17 mouse cellular contexts compared by ENCODE assay signal in genomic region chr5:77156938-77157337, GRCm38 (mm10). TPM values are rescaled to one million over a fixed set of nuclear protein-coding genes. Genes with fewer than 3 reads are reported as not detected.
DNase-seq lines count a peak whose midpoint lies in the region; ATAC-seq and TF ChIP-seq lines count a peak whose summit lies in the region.
"Had no signal": no experiment of that assay in that cellular context is flagged by ENCODE, and none has a peak within 500 bp of the region (broad histone marks: within the 10 kb centered on the region; RNA-seq: fewer than 3 reads in every experiment).

No protein-coding gene starts in this region.

- no peak overlapping the region for H3K9ac ChIP-seq in hindbrain, embryonic 16.5 days (ENCODE audit: low read depth, low read length)
- H3K9ac ChIP-seq in midbrain, postnatal 0 days (replicated peaks; ENCODE audit: low read length, poor library complexity, severe bottlenecking): no peak overlapping the region
- no peak overlapping the region for H3K9ac ChIP-seq in midbrain, embryonic 15.5 days
- H3K9ac ChIP-seq in embryonic facial prominence, embryonic 14.5 days (ENCODE audit: low read depth, low read length): no peak overlapping the region
- H3K9ac ChIP-seq in stomach, embryonic 16.5 days (ENCODE audit: low read length): no peak overlapping the region
- H3K9ac ChIP-seq: liver, embryonic 13.5 days; midbrain, embryonic 13.5 days had no signal

- H3K4me1 ChIP-seq in hindbrain, embryonic 16.5 days (ENCODE audit: control insufficient read depth, insufficient read depth, low read depth, low read length): no peaks in the 10 kb centered on the region
- peaks cover 5% of the 10 kb centered on the region; the same call in 1 of the 2 replicates for H3K4me1 ChIP-seq in hindbrain, embryonic 10.5 days (replicated peaks)
- no peaks in the 10 kb centered on the region for H3K4me1 ChIP-seq in midbrain, postnatal 0 days (ENCODE audit: insufficient read depth, low read length)
- no peaks in the 10 kb centered on the region for H3K4me1 ChIP-seq in midbrain, embryonic 15.5 days
- H3K4me1 ChIP-seq in embryonic facial prominence, embryonic 14.5 days (ENCODE audit: control insufficient read depth, insufficient read depth, low read length): peaks cover 7% of the 10 kb centered on the region; the same call in 1 of the 2 replicates
- H3K4me1 ChIP-seq in stomach, embryonic 16.5 days (ENCODE audit: control insufficient read depth, insufficient read depth, low read length): no peaks in the 10 kb centered on the region; the same call in 1 of the 2 replicates
- H3K4me1 ChIP-seq: liver, embryonic 13.5 days; midbrain, embryonic 13.5 days had no signal

- H3K4me3 ChIP-seq in hindbrain, embryonic 16.5 days (ENCODE audit: low read length): no peak overlapping the region
- H3K4me3 ChIP-seq in hindbrain, embryonic 10.5 days: no peak overlapping the region
- H3K4me3 ChIP-seq in midbrain, postnatal 0 days (ENCODE audit: low read depth, low read length): no peak overlapping the region
- H3K4me3 ChIP-seq in midbrain, embryonic 15.5 days: no peak overlapping the region
- no peak overlapping the region for H3K4me3 ChIP-seq in embryonic facial prominence, embryonic 14.5 days (ENCODE audit: low read depth, low read length)
- no peak overlapping the region for H3K4me3 ChIP-seq in stomach, embryonic 16.5 days (replicated peaks; ENCODE audit: low read length)
- H3K4me3 ChIP-seq: left cerebral cortex, adult 2 months; liver, embryonic 13.5 days; midbrain, embryonic 13.5 days had no signal

- no peak overlapping the region for H3K27ac ChIP-seq in hindbrain, embryonic 16.5 days (ENCODE audit: low read depth, low read length)
- no peak overlapping the region for H3K27ac ChIP-seq in hindbrain, embryonic 10.5 days
- no peak overlapping the region for H3K27ac ChIP-seq in midbrain, postnatal 0 days (ENCODE audit: low read depth, low read length)
- no peak overlapping the region for H3K27ac ChIP-seq in midbrain, embryonic 15.5 days
- H3K27ac ChIP-seq in embryonic facial prominence, embryonic 14.5 days (replicated peaks; ENCODE audit: low read depth, low read length): no peak overlapping the region
- H3K27ac ChIP-seq in stomach, embryonic 16.5 days (ENCODE audit: low read length): peak overlapping the region; percentile 49; the same call in 1 of the 2 replicates
- H3K27ac ChIP-seq: left cerebral cortex, adult 2 months; liver, embryonic 13.5 days; midbrain, embryonic 13.5 days had no signal

- no peak for DNase-seq in hindbrain, embryonic 10.5 days (ENCODE audit: low spot score)
- DNase-seq in midbrain, postnatal 0 days (ENCODE audit: low spot score): peak; percentile 50
- DNase-seq in embryonic facial prominence, embryonic 14.5 days (ENCODE audit: low spot score): peak; percentile 72
- DNase-seq in gastrocnemius, adult 18-20 months (ENCODE audit: low spot score): no peak
- DNase-seq: cerebellum, adult 11 months; kidney, postnatal 14 days; liver, embryonic 13.5 days; lung, postnatal 4 days; thymus, adult 18-20 months had no signal

- no peak for TF ChIP-seq CTCF in midbrain, postnatal 0 days (IDR thresholded peaks at IDR 0.05)

- H3K9me3 ChIP-seq in hindbrain, embryonic 16.5 days (ENCODE audit: control insufficient read depth, low read length): no peaks in the 10 kb centered on the region
- no peaks in the 10 kb centered on the region for H3K9me3 ChIP-seq in hindbrain, embryonic 10.5 days
- no peaks in the 10 kb centered on the region for H3K9me3 ChIP-seq in midbrain, postnatal 0 days (ENCODE audit: low read length)
- no peaks in the 10 kb centered on the region for H3K9me3 ChIP-seq in midbrain, embryonic 15.5 days
- no peaks in the 10 kb centered on the region for H3K9me3 ChIP-seq in embryonic facial prominence, embryonic 14.5 days (ENCODE audit: control insufficient read depth, low read length)
- no peaks in the 10 kb centered on the region for H3K9me3 ChIP-seq in stomach, embryonic 16.5 days (replicated peaks; ENCODE audit: control insufficient read depth, low read length)
- H3K9me3 ChIP-seq: liver, embryonic 13.5 days; midbrain, embryonic 13.5 days had no signal

- H3K27me3 ChIP-seq in hindbrain, embryonic 16.5 days (replicated peaks; ENCODE audit: control insufficient read depth, insufficient read depth, low read length): no peaks in the 10 kb centered on the region
- no peaks in the 10 kb centered on the region for H3K27me3 ChIP-seq in hindbrain, embryonic 10.5 days (ENCODE audit: insufficient read depth, poor library complexity, severe bottlenecking)
- no peaks in the 10 kb centered on the region for H3K27me3 ChIP-seq in midbrain, postnatal 0 days (ENCODE audit: insufficient read depth, low read length)
- H3K27me3 ChIP-seq in midbrain, embryonic 15.5 days (replicated peaks): no peaks in the 10 kb centered on the region
- H3K27me3 ChIP-seq in embryonic facial prominence, embryonic 14.5 days (replicated peaks; ENCODE audit: control insufficient read depth, insufficient read depth, low read length): no peaks in the 10 kb centered on the region
- no peaks in the 10 kb centered on the region for H3K27me3 ChIP-seq in stomach, embryonic 16.5 days (ENCODE audit: control insufficient read depth, insufficient read depth, low read length)
- H3K27me3 ChIP-seq: liver, embryonic 13.5 days had no signal

- 58% methylated on average over 5 of the region's 5 CpGs for WGBS in hindbrain, embryonic 16.5 days
- 75% methylated on average over 5 of the region's 5 CpGs for WGBS in hindbrain, embryonic 10.5 days
- WGBS in midbrain, postnatal 0 days: 50% methylated on average over 5 of the region's 5 CpGs
- 66% methylated on average over 5 of the region's 5 CpGs for WGBS in midbrain, embryonic 15.5 days
- 42% methylated on average over 5 of the region's 5 CpGs for WGBS in embryonic facial prominence, embryonic 14.5 days
- WGBS in stomach, embryonic 16.5 days: 58% methylated on average over 5 of the region's 5 CpGs

- H3K36me3 ChIP-seq in hindbrain, embryonic 16.5 days (ENCODE audit: control insufficient read depth, insufficient read depth, low read length): no peaks in the 10 kb centered on the region
- no peaks in the 10 kb centered on the region for H3K36me3 ChIP-seq in hindbrain, embryonic 10.5 days
- no peaks in the 10 kb centered on the region for H3K36me3 ChIP-seq in midbrain, postnatal 0 days (ENCODE audit: insufficient read depth, low read length)
- H3K36me3 ChIP-seq in midbrain, embryonic 15.5 days (replicated peaks): no peaks in the 10 kb centered on the region
- no peaks in the 10 kb centered on the region for H3K36me3 ChIP-seq in embryonic facial prominence, embryonic 14.5 days (ENCODE audit: control insufficient read depth, insufficient read depth, low read length)
- no peaks in the 10 kb centered on the region for H3K36me3 ChIP-seq in stomach, embryonic 16.5 days (ENCODE audit: control insufficient read depth, insufficient read depth, low read length)
- H3K36me3 ChIP-seq: liver, embryonic 13.5 days; midbrain, embryonic 13.5 days had no signal

- ATAC-seq in hindbrain, embryonic 16.5 days: peak; percentile 63; the same call in 1 of the 2 replicates
- ATAC-seq in midbrain, postnatal 0 days (ENCODE audit: low FRiP score): no peak
- ATAC-seq in midbrain, embryonic 15.5 days (replicated peaks): no peak
- ATAC-seq in embryonic facial prominence, embryonic 14.5 days (ENCODE audit: low read depth): peak; percentile 70; the same call in 1 of the 2 replicates
- ATAC-seq in stomach, embryonic 16.5 days (ENCODE audit: insufficient read depth, low FRiP score): no peak; the same call in 1 of the 2 replicates
- ATAC-seq: activated CD4-positive, CD25-positive, alpha-beta regulatory T cell, adult 4 months; intestine, embryonic 16.5 days; midbrain, embryonic 13.5 days had no signal

- H3K4me2 ChIP-seq in hindbrain, embryonic 16.5 days (ENCODE audit: low read length): no peak overlapping the region
- H3K4me2 ChIP-seq in midbrain, postnatal 0 days (ENCODE audit: low read depth, low read length, poor library complexity, severe bottlenecking): no peak overlapping the region
- no peak overlapping the region for H3K4me2 ChIP-seq in midbrain, embryonic 15.5 days
- no peak overlapping the region for H3K4me2 ChIP-seq in embryonic facial prominence, embryonic 14.5 days (ENCODE audit: low read depth, low read length)
- H3K4me2 ChIP-seq in stomach, embryonic 16.5 days (ENCODE audit: low read depth, low read length): no peak overlapping the region
- H3K4me2 ChIP-seq: liver, embryonic 13.5 days; midbrain, embryonic 13.5 days had no signal

RNA-seq across cellular contexts. Expression of gene Hopx, which starts 42.0 kb away (rescaled TPM):
- polyA plus RNA-seq in hindbrain, embryonic 16.5 days (2015; fragmentation: Nextera tagmentation; extraction: Ambion mirVana): 4.9 and 6.7 TPM in 2 replicates
- 0.20 and 0.34 TPM in 2 replicates for polyA plus RNA-seq in hindbrain, embryonic 10.5 days (2016; fragmentation: Nextera tagmentation; extraction: Ambion mirVana)
- total RNA-seq in midbrain, postnatal 0 days (2014; rRNA removed): 9.1 and 20.8 TPM in 2 replicates
- 1.4 and 1.8 TPM in 2 replicates for polyA plus RNA-seq in midbrain, postnatal 0 days (2015; fragmentation: Nextera tagmentation; extraction: Ambion mirVana)
- polyA plus RNA-seq in midbrain, embryonic 15.5 days (2015; fragmentation: Nextera tagmentation; extraction: Ambion mirVana): 0.74 and 0.98 TPM in 2 replicates
- polyA plus RNA-seq in embryonic facial prominence, embryonic 14.5 days (2014; fragmentation: Nextera tagmentation; extraction: Ambion mirVana): 1.6 and 2.8 TPM in 2 replicates
- 6.9 and 11.2 TPM in 2 replicates for polyA plus RNA-seq in stomach, embryonic 16.5 days (2015; fragmentation: Nextera tagmentation; extraction: Ambion mirVana)
- total RNA-seq in gastrocnemius, adult 18-20 months (2021): 1 to 10 TPM; 2.6 to 3.3 TPM

RNA-seq across cellular contexts. Expression of gene Spink2, which starts 54.3 kb away (rescaled TPM):
- 0.80 and 1.5 TPM in 2 replicates for polyA plus RNA-seq in hindbrain, embryonic 16.5 days (2015; fragmentation: Nextera tagmentation; extraction: Ambion mirVana)
- 0.50 and 0.52 TPM in 2 replicates for polyA plus RNA-seq in hindbrain, embryonic 10.5 days (2016; fragmentation: Nextera tagmentation; extraction: Ambion mirVana)
- not detected in 2 replicates for total RNA-seq in midbrain, postnatal 0 days (2014; rRNA removed)
- 1.1 and 1.5 TPM in 2 replicates for polyA plus RNA-seq in midbrain, postnatal 0 days (2015; fragmentation: Nextera tagmentation; extraction: Ambion mirVana)
- 0.41 TPM in 1 of 2 replicates, not detected in the other for polyA plus RNA-seq in midbrain, embryonic 15.5 days (2015; fragmentation: Nextera tagmentation; extraction: Ambion mirVana)
- 3.9 and 4.7 TPM in 2 replicates for polyA plus RNA-seq in embryonic facial prominence, embryonic 14.5 days (2014; fragmentation: Nextera tagmentation; extraction: Ambion mirVana)
- polyA plus RNA-seq in stomach, embryonic 16.5 days (2015; fragmentation: Nextera tagmentation; extraction: Ambion mirVana): 1.3 and 3.2 TPM in 2 replicates
- not detected for total RNA-seq in gastrocnemius, adult 18-20 months (2021)
- total RNA-seq: heart, adult 8-10 months; left cerebral cortex, adult 2 months had no signal

Comparison
In these comparisons a context has a peak if more than half of its experiments do, and no peak if none do; other contexts are left out.
1. ATAC-seq: peak in hindbrain, embryonic 16.5 days (single experiment) and embryonic facial prominence, embryonic 14.5 days (single experiment); none in midbrain, postnatal 0 days (single experiment), midbrain, embryonic 15.5 days (single experiment) and stomach, embryonic 16.5 days (single experiment).
2. DNase-seq: peak in midbrain, postnatal 0 days (single experiment) and embryonic facial prominence, embryonic 14.5 days (single experiment); none in hindbrain, embryonic 10.5 days (single experiment) and gastrocnemius, adult 18-20 months (single experiment).